In the genomic region with DNA sequence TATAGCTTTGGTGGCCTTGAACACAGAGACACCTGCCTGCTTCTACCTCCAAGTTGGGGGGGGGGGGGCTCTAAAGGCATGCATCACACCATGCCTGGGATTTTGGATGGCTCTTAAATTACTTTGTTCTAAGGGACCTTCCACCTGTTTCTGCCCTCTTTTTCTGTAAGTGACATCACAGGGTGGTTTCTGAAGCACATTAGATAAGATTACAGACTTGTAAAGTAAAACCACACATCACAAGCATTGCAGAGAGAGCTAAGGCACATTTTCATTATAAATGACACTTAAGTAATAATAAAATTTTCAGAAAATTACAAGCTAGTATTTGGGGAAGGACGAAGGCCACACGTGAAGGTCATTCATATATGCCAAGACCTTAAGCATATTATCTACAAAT, we compare ENCODE assay signal across 25 mouse cellular contexts. TPM values are rescaled to one million over a fixed set of nuclear protein-coding genes. Genes with fewer than 3 reads are reported as not detected.
A peak's percentile ranks its signal among the peaks of the same experiment; 100 is the strongest.
DNase-seq lines count a peak whose midpoint lies in the region; ATAC-seq and TF ChIP-seq lines count a peak whose summit lies in the region.
"Had no signal": no experiment of that assay in that cellular context is flagged by ENCODE, and none has a peak within 500 bp of the region (broad histone marks: within the 10 kb centered on the region; RNA-seq: fewer than 3 reads in every experiment).

No protein-coding gene starts in this region.

- TF ChIP-seq CTCF in liver, postnatal 0 days (IDR thresholded peaks at IDR 0.05; ENCODE audit: low read depth) = no peak

- H3K27ac ChIP-seq in liver, embryonic 13.5 days = no peak overlapping the region; the same call in 1 of the 2 replicates
- H3K27ac ChIP-seq in liver, postnatal 0 days (ENCODE audit: low read depth) = no peak overlapping the region
- H3K27ac ChIP-seq: forebrain, embryonic 10.5 days; forebrain, embryonic 13.5 days; heart, adult 2 months; heart, embryonic 10.5 days; hindbrain, embryonic 15.5 days had no signal

- TF ChIP-seq EP300 in liver, postnatal 0 days (IDR thresholded peaks at IDR 0.05; ENCODE audit: low read depth) = no peak

- H3K9ac ChIP-seq in liver, embryonic 13.5 days = 0 out of 2 replicates have a peak overlapping the region, but pooled peaks have one; percentile 26
- H3K9ac ChIP-seq in liver, postnatal 0 days (replicated peaks) = no peak overlapping the region
- H3K9ac ChIP-seq: forebrain, embryonic 13.5 days; heart, embryonic 13.5 days; hindbrain, embryonic 15.5 days had no signal

- no peak overlapping the region for H3K4me2 ChIP-seq in liver, embryonic 13.5 days
- H3K4me2 ChIP-seq in liver, postnatal 0 days (ENCODE audit: low read depth, low read length) = no peak overlapping the region
- H3K4me2 ChIP-seq: forebrain, embryonic 13.5 days; heart, embryonic 13.5 days; hindbrain, embryonic 15.5 days had no signal

- H3K4me1 ChIP-seq in liver, embryonic 13.5 days (replicated peaks) = peaks cover 20% of the 10 kb centered on the region
- 0 out of 2 replicates have a peak, but pooled peaks cover 3% of the 10 kb centered on the region for H3K4me1 ChIP-seq in liver, postnatal 0 days (ENCODE audit: insufficient read depth)
- H3K4me1 ChIP-seq: forebrain, embryonic 10.5 days; forebrain, embryonic 13.5 days; heart, embryonic 10.5 days; hindbrain, embryonic 15.5 days had no signal

- no peak for DNase-seq in liver, embryonic 13.5 days
- DNase-seq in liver, postnatal 0 days = no peak
- peak; percentile 46 for DNase-seq in c-Kit-positive CD71-positive TER-119-negative erythroid progenitor cells, embryonic 14.5 days (ENCODE audit: low read depth)
- DNase-seq in lung, postnatal 10 days = no peak
- no peak for DNase-seq in MN1 (ENCODE audit: low spot score)
- DNase-seq: B cell, adult 2 months; cerebellum, adult 11 months; cerebellum, adult 2 months; cerebellum, adult 9-11 months; cerebellum, postnatal 25 days; gastrocnemius, postnatal 10 days; gastrocnemius, postnatal 36 days; heart, adult 2 months; heart, postnatal 14 days; heart, postnatal 4 days had no signal

- peaks cover 71% of the 10 kb centered on the region for H3K36me3 ChIP-seq in liver, embryonic 13.5 days
- H3K36me3 ChIP-seq in liver, postnatal 0 days (replicated peaks; ENCODE audit: insufficient read depth, low read length) = peaks cover 51% of the 10 kb centered on the region

- no peaks in the 10 kb centered on the region for H3K27me3 ChIP-seq in liver, embryonic 13.5 days
- no peaks in the 10 kb centered on the region for H3K27me3 ChIP-seq in liver, postnatal 0 days (ENCODE audit: insufficient read depth, low read length)
- H3K27me3 ChIP-seq: CH12.LX; forebrain, embryonic 13.5 days; heart, embryonic 13.5 days; hindbrain, embryonic 15.5 days had no signal

- ATAC-seq in liver, embryonic 13.5 days (ENCODE audit: low read depth) = no peak
- ATAC-seq in liver, postnatal 0 days = no peak
- peak; percentile 58 for ATAC-seq in megakaryocyte progenitor cell, adult 5-6 weeks (replicated peaks; ENCODE audit: poor library complexity)
- ATAC-seq: activated CD4-positive, CD25-positive, alpha-beta regulatory T cell, adult 4 months; forebrain, embryonic 13.5 days; forebrain, embryonic 16.5 days had no signal

- WGBS in liver, embryonic 13.5 days (ENCODE audit: insufficient replicate concordance) = 81% methylated on average over 2 of the region's 2 CpGs
- 81% methylated on average over 2 of the region's 2 CpGs for WGBS in liver, postnatal 0 days (ENCODE audit: insufficient replicate concordance)

- no peak overlapping the region for H3K4me3 ChIP-seq in liver, embryonic 13.5 days (replicated peaks)
- no peak overlapping the region for H3K4me3 ChIP-seq in liver, postnatal 0 days (ENCODE audit: low read depth, low read length)
- H3K4me3 ChIP-seq: forebrain, embryonic 10.5 days; forebrain, embryonic 13.5 days; heart, adult 2 months; heart, embryonic 10.5 days; heart, embryonic 13.5 days; hindbrain, embryonic 15.5 days had no signal

- no peaks in the 10 kb centered on the region for H3K9me3 ChIP-seq in liver, embryonic 13.5 days (replicated peaks)
- H3K9me3 ChIP-seq in liver, postnatal 0 days (ENCODE audit: low read length) = no peaks in the 10 kb centered on the region
- H3K9me3 ChIP-seq: forebrain, embryonic 10.5 days; forebrain, embryonic 13.5 days; G1E; heart, embryonic 10.5 days; heart, embryonic 13.5 days; hindbrain, embryonic 15.5 days had no signal

RNA-seq across cellular contexts. Expression of a gene that starts 54.3 kb away (rescaled TPM):
- polyA plus RNA-seq in liver, embryonic 13.5 days (2015; fragmentation: Nextera tagmentation; extraction: Ambion mirVana) = 47.9 and 57.3 TPM in 2 replicates
- polyA plus RNA-seq in liver, postnatal 0 days (2015; fragmentation: Nextera tagmentation; extraction: Ambion mirVana) = 31.6 and 34.6 TPM in 2 replicates
- 93.9 and 100 TPM in 2 replicates for total RNA-seq in megakaryocyte progenitor cell, adult 5-6 weeks (2015)
- 89.1 and 113 TPM in 2 replicates for total RNA-seq in megakaryocyte progenitor cell, adult 5-6 weeks (2017)
